Mouse (Mus musculus) heart, adult 2 months (tissue): ENCODE data around the gene Pole3.

Experiments
- CTCF ChIP-seq: fragments of 200-600 bp; IDR thresholded peaks from 2 replicates; pipeline ENCODE4 v1.8.1; 2022; ENCODE audit warnings: antibody characterized with exemption, mild to moderate bottlenecking, moderate library complexity
- EP300 ChIP-seq: fragments of 200-500 bp; IDR thresholded peaks from 2 replicates; pipeline ENCODE4 v1.6.1; 2011; ENCODE audit warnings: low read depth, low read length, control low read depth; ENCODE audit not compliant: insufficient read depth
- POLR2A ChIP-seq: fragments of 200-500 bp; IDR thresholded peaks from 2 replicates; pipeline ENCODE4 v1.6.1; 2011; ENCODE audit warnings: mild to moderate bottlenecking, low read depth, low read length, control low read depth; ENCODE audit not compliant: insufficient read depth

DNA sequence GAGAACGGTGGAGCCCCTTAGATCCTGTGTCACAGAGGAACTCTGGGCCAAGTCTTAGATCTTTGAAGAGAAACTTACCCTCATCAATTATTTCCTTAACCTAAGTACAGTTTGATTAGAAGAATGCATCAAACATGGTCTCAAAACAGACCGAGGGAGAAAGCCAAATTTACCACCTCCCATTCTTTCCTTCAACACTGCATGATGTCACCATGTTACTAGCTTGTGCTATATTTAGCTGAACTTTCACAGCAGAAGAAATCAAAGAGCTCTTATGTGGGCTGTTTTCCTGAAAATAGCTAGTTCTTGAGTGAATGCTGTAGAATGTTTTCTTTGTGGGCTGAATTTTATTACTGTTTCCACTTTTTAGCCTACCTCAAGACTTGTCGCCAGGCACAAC, 32.6 kb upstream of the Pole3 start:
- no peak for TF ChIP-seq CTCF
- TF ChIP-seq EP300 = no peak
- TF ChIP-seq POLR2A = no peak
